Mouse (Mus musculus) cerebellum, postnatal 36 days (tissue): Measurements from ENCODE around the gene Rbpj.
A peak's percentile ranks its signal among the peaks of the same experiment; 100 is the strongest.
"Not testable (repeated sequence)": the region's sequence is repeated elsewhere in the genome, so short reads cannot be mapped to it uniquely, and the experiment has no call there.

Source experiments
- DNase-seq, 2 experiments: peaks; one replicate each; pipeline ENCODE4 v3.0.0; 2021 to 2022; ENCODE audit warnings: mixed read lengths in 2 of 2

Rbpj gene

DNA sequence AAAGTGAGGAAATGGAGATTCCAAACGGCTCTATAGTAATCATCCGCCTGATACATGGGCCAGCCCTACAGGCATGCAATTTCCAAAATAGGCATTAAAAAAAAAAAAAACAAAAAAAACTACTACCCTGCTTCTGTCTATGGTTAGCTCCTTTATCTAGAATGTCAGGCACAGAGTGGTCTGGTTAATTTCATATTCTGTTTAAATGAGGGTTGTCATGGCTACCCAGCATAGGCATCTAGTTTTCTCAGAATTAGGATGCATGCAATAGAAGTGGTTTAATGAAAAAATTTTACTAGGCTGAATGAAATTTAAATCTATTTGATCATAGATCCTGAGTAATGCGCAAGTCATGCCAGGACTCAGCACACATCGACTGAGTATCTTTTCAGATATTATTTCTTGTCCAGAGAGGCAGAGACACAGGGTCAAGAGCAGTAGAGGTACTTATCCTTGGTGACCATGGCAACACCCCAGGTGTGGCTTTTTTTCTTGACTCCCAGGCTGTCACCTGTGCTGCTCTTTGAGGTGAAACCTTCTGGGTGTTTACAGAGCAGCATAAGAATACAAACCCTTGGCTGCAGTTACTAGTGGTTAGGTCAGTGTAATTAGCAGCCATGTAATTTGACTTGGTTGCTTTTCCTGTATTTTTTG lies 49.1 kb downstream of the Rbpj start:
- DNase-seq = no peak

DNA sequence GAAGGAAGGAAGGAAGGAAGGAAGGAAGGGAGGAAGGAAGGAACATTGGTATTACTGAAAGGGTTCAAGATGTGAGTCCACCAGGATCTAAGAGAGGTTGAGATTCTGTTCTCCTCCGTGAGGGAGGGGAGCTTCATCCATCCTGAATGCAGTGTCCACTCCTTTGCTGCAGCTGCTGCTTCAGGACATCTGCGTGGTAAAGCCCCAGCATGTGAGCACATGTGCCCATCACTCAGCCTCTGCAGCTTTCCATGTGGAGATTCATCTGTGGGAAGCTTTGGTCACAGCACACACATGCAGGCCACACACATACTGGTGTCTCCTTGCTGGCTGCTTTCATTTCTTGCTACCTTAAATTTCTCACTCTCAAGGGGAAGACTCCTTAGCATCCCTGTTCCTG lies 50.5 kb downstream of the Rbpj start:
- DNase-seq = no peak

DNA sequence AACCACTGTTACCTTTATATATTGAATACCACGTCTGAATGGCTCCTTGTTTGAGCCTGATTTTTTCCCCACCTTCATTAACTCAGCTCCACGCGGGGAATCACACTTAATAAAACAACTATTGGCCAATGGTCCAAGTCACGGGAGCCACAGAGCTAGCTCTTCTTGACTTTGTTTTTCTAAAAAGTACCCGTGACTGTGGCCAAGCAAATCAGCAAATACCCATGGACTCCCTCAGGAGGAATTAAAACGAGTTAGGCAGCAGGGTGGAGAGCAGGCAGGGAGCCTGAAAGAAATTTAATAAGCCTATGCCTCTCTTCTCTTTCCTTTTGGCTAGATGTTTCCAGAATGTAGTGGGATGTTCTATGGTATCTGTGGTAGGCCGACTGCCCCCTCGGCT lies 51.9 kb downstream of the Rbpj start:
- no peak for DNase-seq

DNA sequence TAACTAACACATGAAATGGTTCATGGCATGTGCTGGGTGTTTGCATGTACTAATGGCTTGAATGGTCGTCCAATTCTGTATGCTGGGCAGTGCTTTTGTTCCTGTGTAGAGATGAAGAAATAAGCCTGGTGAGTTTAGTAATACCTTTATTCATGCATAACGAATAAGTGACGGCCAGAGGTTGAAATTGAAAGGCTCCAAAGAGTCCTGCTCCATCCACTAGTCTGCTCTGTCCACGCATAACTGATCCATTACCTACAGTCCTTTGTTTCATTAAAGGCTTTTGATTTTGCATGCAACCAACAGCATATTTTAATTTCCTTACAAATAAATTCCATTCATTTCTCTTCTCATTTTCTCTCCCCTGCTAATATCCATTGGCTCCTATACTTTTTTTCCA lies 53.2 kb downstream of the Rbpj start:
- DNase-seq = no peak

- DNase-seq = no peak
These were observed 54.1 kb downstream of the Rbpj start for GRCm38 (mm10) chr5:53519998-53520577.

GRCm38 (mm10) chr5:53523046-53523445 lies 57.1 kb downstream of the Rbpj start:
- DNase-seq = peak; percentile 21 to 24

- no peak for DNase-seq
These were observed 58.2 kb downstream of the Rbpj start for GRCm38 (mm10) chr5:53524162-53524561.

DNA sequence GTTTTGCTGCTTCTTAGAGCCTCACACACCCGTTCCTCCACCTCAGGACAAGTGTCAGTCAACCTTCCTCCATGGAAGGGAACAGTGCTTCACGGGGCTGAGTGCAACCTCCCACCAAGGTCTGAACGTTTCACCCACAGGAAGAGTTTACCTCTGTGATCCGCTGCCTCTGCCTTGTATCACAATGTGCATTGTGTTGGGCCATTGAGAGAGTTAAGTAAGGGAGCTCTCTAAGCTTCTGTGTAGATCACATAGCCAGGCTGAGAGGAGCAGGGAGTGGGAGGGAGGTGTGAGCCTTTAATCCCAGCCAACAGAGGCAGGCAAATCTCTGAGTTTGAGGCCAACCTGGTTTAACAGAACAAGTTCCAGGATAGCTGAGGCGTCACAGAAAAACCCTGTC lies 58.9 kb downstream of the Rbpj start:
- DNase-seq = no peak

- DNase-seq = peak; percentile 64 to 65
These were observed 59.5 kb downstream of the Rbpj start for GRCm38 (mm10) chr5:53525305-53526069.

DNA sequence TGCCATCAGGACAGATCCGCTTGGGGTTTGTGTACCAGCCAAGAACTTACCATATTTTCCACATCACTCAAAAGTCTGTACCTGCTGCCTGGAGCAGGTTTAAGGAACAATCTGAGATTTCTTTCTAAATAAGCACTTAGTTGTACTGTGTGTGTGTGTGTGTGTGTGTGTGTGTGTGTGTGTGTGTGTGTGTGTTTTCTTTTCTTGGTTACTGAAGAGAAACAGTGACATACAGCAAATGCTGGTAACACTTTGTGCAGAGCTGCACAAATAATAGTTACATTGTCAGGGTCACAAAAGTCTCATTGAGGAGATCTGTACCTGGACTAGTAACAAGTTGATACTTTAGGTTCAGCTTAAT lies 60.1 kb downstream of the Rbpj start:
- DNase-seq = no peak

GRCm38 (mm10) chr5:53529846-53530245 lies 63.9 kb downstream of the Rbpj start:
- DNase-seq = no peak

- no peak for DNase-seq
These were observed 69.1 kb downstream of the Rbpj start for GRCm38 (mm10) chr5:53535096-53535495.

DNA sequence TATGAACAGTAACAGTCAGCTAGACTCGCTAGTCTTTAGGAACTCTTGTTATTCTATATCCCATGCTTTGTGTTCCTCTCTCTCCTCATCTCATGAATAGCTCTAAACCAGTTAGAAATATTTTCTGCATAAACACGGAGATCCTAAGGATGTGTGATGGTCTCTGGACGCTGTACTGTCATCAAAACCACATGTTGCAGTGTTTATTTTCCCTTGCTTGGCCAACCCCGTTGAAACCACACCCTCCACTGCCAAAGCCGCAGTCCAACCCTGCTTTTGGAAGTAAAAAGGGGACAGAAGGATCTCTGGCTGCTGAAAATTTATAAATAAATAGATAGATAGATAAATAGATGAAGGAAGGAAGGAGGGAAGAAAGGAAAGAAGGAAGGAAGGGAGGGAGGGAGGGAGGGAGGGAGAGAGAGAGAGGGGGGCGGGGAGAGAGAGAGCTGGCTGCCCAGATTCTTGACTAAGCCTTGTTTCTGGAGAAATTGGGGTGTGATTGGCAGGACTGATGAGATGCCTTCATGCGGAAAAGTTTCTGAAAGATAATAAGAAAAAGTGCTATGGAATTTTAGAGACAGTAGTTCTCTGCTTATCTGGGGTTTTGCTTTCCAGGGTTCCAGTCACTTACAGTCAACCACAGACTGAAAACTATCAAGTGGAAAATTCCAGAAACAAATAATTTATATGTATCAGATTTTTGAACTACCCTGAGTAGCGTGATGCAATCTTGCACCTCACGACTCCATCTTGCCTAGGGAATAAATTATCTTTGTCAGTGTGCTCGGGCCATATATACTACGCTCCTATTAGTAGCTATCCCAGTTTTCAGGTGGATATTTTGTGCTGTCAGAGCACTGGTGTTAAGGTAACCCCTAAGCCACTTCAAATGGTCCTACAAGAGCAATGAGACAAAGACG lies 70.9 kb downstream of the Rbpj start:
- no peak for DNase-seq

GRCm38 (mm10) chr5:53539860-53540633 lies 74.1 kb downstream of the Rbpj start:
- DNase-seq = no peak

GRCm38 (mm10) chr5:53542073-53542472 lies 76.1 kb downstream of the Rbpj start:
- no peak for DNase-seq

DNA sequence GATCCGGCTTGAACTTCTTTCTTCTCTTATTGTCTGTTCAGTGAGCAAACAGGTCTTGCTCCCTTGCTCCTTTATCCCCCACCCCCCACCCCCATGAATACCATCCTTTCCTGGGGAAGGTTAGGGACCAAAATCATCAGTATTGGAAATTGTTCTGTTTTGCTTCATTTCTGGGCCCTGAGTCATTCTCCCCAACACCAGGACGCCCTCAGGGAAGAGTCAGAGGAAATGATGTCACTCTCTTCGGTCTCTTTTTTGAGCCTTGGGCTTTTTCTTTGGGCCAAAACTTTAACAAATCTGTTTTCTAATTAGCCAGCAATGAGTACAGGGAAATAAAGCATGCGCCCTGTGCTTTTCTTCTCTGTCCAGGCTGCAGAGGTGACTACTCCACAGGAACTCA lies 77.4 kb downstream of the Rbpj start:
- DNase-seq = no peak

DNA sequence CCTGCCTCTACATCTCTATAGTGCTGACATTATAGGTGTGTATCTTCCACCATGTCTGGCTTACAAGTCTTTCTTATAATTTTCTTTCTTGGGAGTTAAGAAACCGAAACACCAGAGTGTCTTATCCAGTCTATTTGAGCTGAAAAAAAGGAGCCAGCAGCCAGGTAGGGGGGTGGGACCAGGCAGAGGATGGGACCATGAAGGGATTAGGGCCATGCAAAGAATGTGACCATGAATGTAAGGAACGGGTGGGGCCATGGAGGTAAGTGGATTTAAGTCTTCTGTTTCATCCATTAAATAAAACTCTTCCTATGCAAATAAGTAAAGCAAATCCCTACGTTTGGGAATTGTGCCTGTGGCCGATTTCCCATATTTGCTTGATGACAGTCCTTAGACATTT lies 78.0 kb downstream of the Rbpj start:
- DNase-seq = no peak

GRCm38 (mm10) chr5:53546440-53546839 lies 80.5 kb downstream of the Rbpj start:
- DNase-seq = no peak

DNA sequence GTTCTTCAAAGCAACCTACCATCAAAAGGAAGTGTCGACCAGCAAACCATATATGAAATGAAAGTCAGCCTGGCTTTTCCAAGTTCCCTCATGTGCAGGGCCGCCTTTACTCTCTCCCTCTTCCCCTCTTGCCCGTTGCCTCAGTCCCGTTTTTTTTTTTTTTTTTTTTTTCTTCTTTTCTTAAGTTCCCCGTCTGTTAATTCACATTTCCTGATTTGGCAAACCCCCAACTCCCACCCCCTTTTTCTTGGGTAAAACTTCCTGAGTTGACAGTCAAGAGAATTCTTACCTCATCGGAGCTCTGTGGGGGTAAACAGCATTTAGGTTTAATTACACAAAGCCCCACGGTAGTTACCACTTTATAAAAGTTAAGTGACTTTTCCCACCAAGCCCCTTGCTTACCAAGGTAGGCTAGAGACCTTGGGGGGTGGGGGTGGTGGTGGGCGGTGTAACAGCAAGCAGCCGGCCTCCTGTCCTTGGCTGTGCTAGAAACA lies 81.1 kb downstream of the Rbpj start:
- DNase-seq = no peak

- DNase-seq = not testable (repeated sequence)
These were observed 84.4 kb downstream of the Rbpj start for GRCm38 (mm10) chr5:53550329-53550728.

- DNase-seq = no peak
These were observed 85.4 kb downstream of the Rbpj start for GRCm38 (mm10) chr5:53551394-53551793.

GRCm38 (mm10) chr5:53551910-53552309 lies 86.0 kb downstream of the Rbpj start:
- no peak for DNase-seq
